Mouse (Mus musculus) CH12.LX (cell line): Measurements from ENCODE around the gene Dctn1. TPM values are rescaled to one million over a fixed set of nuclear protein-coding genes. Genes with fewer than 3 reads are reported as not detected.

Source experiments
- DNase-seq: peaks from one replicate; pipeline ENCODE4 v3.0.0-alpha.2; 2013; ENCODE audit errors: extremely low read depth
- H3K27ac ChIP-seq: 2 replicates; pipeline ENCODE4 v1.5.1; 2012; ENCODE audit warnings: low read depth, mild to moderate bottlenecking, control low read depth, moderate library complexity; ENCODE audit not compliant: insufficient read depth
- H3K27me3 ChIP-seq: replicated peaks from 2 replicates; pipeline ENCODE3; 2012; ENCODE audit warnings: inconsistent platforms
- H3K36me3 ChIP-seq, 2 experiments: replicated peaks in 1 of 2; 2 replicates each; pipeline versions ENCODE3 to v1.6.1; 2012; ENCODE audit warnings: inconsistent platforms in 1 of 2, low read length in 1 of 2, mild to moderate bottlenecking in 1 of 2, mixed read lengths in 1 of 2, moderate library complexity in 1 of 2; ENCODE audit not compliant: control insufficient read depth in 1 of 2, insufficient read depth in 1 of 2
- H3K4me1 ChIP-seq, 2 experiments: 2 replicates each; pipeline ENCODE4 v1.6.1; 2012; ENCODE audit warnings: inconsistent platforms in 1 of 2, moderate library complexity in 1 of 2; ENCODE audit not compliant: insufficient read depth in 2 of 2, control insufficient read depth in 1 of 2
- H3K4me2 ChIP-seq: 2 replicates; pipeline ENCODE4 v1.6.1; 2012; ENCODE audit warnings: low read depth, mild to moderate bottlenecking, control low read depth; ENCODE audit not compliant: poor library complexity, insufficient read depth, severe bottlenecking
- H3K4me3 ChIP-seq, 3 experiments: fragments of 150-350 bp in 1 of 3; sonication (generic) in 1 of 3; replicated peaks in 1 of 3; 2 replicates each; pipeline versions ENCODE3 to v1.5.1; 2011 to 2012; ENCODE audit warnings: low read depth in 2 of 3, low read length in 2 of 3, mild to moderate bottlenecking in 2 of 3, moderate library complexity in 2 of 3, control low read depth in 1 of 3, improper control_type of control experiment in 1 of 3, inconsistent platforms in 1 of 3, mixed read lengths in 1 of 3; ENCODE audit not compliant: poor library complexity in 1 of 3
- H3K79me2 ChIP-seq: replicated peaks from 2 replicates; pipeline ENCODE4 v1.6.1; 2012; ENCODE audit warnings: mild to moderate bottlenecking, moderate library complexity; ENCODE audit not compliant: control insufficient read depth, poor library complexity, insufficient read depth, severe bottlenecking; ENCODE audit errors: extremely low read depth
- H3K9ac ChIP-seq: 2 replicates; pipeline ENCODE4 v1.6.1; 2012; ENCODE audit warnings: low read depth, mild to moderate bottlenecking, control low read depth, moderate library complexity; ENCODE audit not compliant: insufficient read depth
- H3K9me3 ChIP-seq: replicated peaks from 2 replicates; pipeline ENCODE3; 2012; ENCODE audit warnings: low read length, inconsistent platforms, mixed read lengths
- BHLHE40 ChIP-seq: IDR thresholded peaks from 2 replicates; pipeline ENCODE4 v1.6.1; 2011; ENCODE audit warnings: mild to moderate bottlenecking, low read depth, low read length, improper control_type of control experiment
- CTCF ChIP-seq, 2 experiments: IDR thresholded peaks in 1 of 2; conservative IDR thresholded peaks in 1 of 2; 2 replicates each; pipeline ENCODE4 v1.5.1; 2011 to 2012; ENCODE audit warnings: low read depth in 2 of 2, low read length in 2 of 2, improper control_type of control experiment in 1 of 2, inconsistent platforms in 1 of 2, mild to moderate bottlenecking in 1 of 2, moderate library complexity in 1 of 2
- E2F4 ChIP-seq: IDR thresholded peaks from 2 replicates; pipeline ENCODE4 v1.6.1; 2011; ENCODE audit warnings: low read depth, low read length, improper control_type of control experiment; ENCODE audit not compliant: insufficient replicate concordance
- ELF1 ChIP-seq: IDR thresholded peaks from 2 replicates; pipeline ENCODE4 v1.6.1; 2014; ENCODE audit warnings: low read depth, mild to moderate bottlenecking, inconsistent platforms, low read length, improper control_type of control experiment
- EP300 ChIP-seq: IDR thresholded peaks from 2 replicates; pipeline ENCODE4 v1.6.1; 2011; ENCODE audit warnings: low read length, improper control_type of control experiment
- IRF4 ChIP-seq: IDR thresholded peaks from 2 replicates; pipeline ENCODE4 v1.6.1; 2014; ENCODE audit warnings: low read depth, mild to moderate bottlenecking, inconsistent platforms, low read length, improper control_type of control experiment
- MAX ChIP-seq: IDR thresholded peaks from 2 replicates; pipeline ENCODE4 v1.6.1; 2011; ENCODE audit warnings: low read length, improper control_type of control experiment
- MAZ ChIP-seq: IDR thresholded peaks from 2 replicates; pipeline ENCODE4 v1.6.1; 2012; ENCODE audit warnings: low read depth, mild to moderate bottlenecking, inconsistent platforms, low read length, improper control_type of control experiment, moderate library complexity
- MYC ChIP-seq: IDR thresholded peaks from 2 replicates; pipeline ENCODE4 v1.6.1; 2011; ENCODE audit warnings: low read depth, mild to moderate bottlenecking, improper control_type of control experiment, low read length
- PAX5 ChIP-seq: IDR thresholded peaks from 2 replicates; pipeline ENCODE4 v1.6.1; 2012; ENCODE audit warnings: low read length, inconsistent platforms, mixed read lengths
- POLR2A ChIP-seq: IDR thresholded peaks from 2 replicates; pipeline ENCODE4 v1.6.1; 2011; ENCODE audit warnings: low read depth, mild to moderate bottlenecking, improper control_type of control experiment, low read length
- POLR2AphosphoS2 ChIP-seq: IDR thresholded peaks from 2 replicates; pipeline ENCODE4 v1.6.1; 2011; ENCODE audit warnings: low read depth, low read length, improper control_type of control experiment
- RAD21 ChIP-seq: IDR thresholded peaks from 2 replicates; pipeline ENCODE4 v1.6.1; 2011; ENCODE audit warnings: low read depth, mild to moderate bottlenecking, low read length, improper control_type of control experiment, moderate library complexity
- SMC3 ChIP-seq: IDR thresholded peaks from 2 replicates; pipeline ENCODE4 v1.6.1; 2011; ENCODE audit warnings: low read depth, low read length, improper control_type of control experiment
- TBP ChIP-seq: conservative IDR thresholded peaks from 2 replicates; pipeline ENCODE4 v1.6.1; 2011; ENCODE audit warnings: low read depth, low read length, improper control_type of control experiment
- ZC3H11A ChIP-seq: IDR thresholded peaks from 2 replicates; pipeline ENCODE4 v1.6.1; 2012; ENCODE audit warnings: low read depth, mild to moderate bottlenecking, inconsistent platforms, low read length, improper control_type of control experiment
- dilution Hi-C: fragments of 300-500 bp; cut with MboI; formaldehyde crosslinking; loops from 2 replicates; pipeline ENCODE4 v1.14.3; 2020; ENCODE audit warnings: low sequenced_read_pairs; ENCODE audit not compliant: extremely low pct_unique_long_range_greater_than_20kb, extremely low pct_ligation_motif_present
- in situ Hi-C: fragments of 300-500 bp; cut with MboI; formaldehyde crosslinking; loops from 3 replicates; pipeline ENCODE4 v1.14.3; 2019; ENCODE audit warnings: low sequenced_read_pairs, low pct_ligation_motif_present, low pct_unique_long_range_greater_than_20kb, mixed read lengths
- polyA plus RNA-seq: library from polyadenylated mRNA; unstranded; fragments of >175 nt; gene quantifications from 2 replicates; pipeline ENCODE4 v1.2.1, GENCODE M21; 2012; ENCODE audit warnings: low read depth; ENCODE audit not compliant: insufficient read length
- total RNA-seq, 2 experiments: library from RNA; depleted of rRNA; stranded (reverse); fragments of 300-350 nt in 1 of 2; fragments of >200 nt in 1 of 2; gene quantifications; 2 replicates each; pipeline ENCODE4 v1.2.3; 2012 to 2014

Dctn1 gene
- total and polyA plus RNA-seq, 3 experiments = 12.8 to 36.4 (median 19.8) TPM

GRCm38 (mm10) chr6:83162701-83163100 lies 3.0 kb upstream of the Dctn1 start:
- TF ChIP-seq RAD21 (peak; percentile 66), IRF4 (peak; percentile 48; the same call in 1 of the 2 replicates), SMC3 (peak; percentile 55), MAX (no peak), CTCF (conservative IDR thresholded peaks at IDR 0.05 in 1 of 2, IDR thresholded peaks at IDR 0.05 in 1 of 2; ENCODE audit: low read depth in 2 of 2, low read length in 2 of 2) (peak; percentile 70 to 84)
- Histone ChIP-seq H3K27me3 (peaks cover 5% of the 10 kb centered on the region), H3K4me2 (peak overlapping the region; percentile 37; the same call in 1 of the 2 replicates), H3K27ac (no peak overlapping the region), H3K4me1 (peaks cover 0 to 24% of the 10 kb centered on the region in 2 experiments; a peak in 2 of 4 replicates), H3K36me3 (no peaks in the 10 kb centered on the region), H3K4me3 (no peak overlapping the region), H3K9me3 (no peaks in the 10 kb centered on the region), H3K9ac (no peak overlapping the region), H3K79me2 (no peaks in the 10 kb centered on the region; the same call in none of the 2 replicates)
- in situ Hi-C loops = no loop called here
- dilution Hi-C loops = no loop called here
- DNase-seq = peak; percentile 72

DNA sequence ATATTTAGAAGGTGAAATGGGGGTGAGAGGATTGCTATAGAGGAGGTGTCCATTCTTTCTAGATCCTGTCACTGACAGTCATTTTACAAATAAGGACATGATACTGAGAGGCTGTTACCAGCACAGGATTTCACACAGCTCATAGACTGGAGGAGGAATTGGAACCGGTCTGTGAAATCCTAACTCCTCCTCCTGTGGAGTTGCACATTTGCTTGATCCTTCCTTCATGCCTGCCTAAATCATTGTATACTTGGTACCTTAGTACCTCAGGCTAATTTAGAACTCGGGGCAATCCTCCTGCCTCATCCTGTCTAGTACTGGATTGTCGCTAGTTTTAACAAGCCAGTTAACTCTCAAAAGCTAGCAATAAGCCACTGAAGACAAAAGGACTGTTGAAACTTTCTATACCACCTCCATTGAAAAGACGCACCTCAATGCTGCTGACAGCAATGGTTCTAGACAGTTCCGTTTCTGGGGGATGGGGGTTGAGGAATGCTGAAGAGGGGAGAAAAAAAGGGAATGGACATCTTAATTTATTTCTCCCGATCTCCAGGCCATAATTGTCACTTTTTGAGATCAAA lies 604 bp upstream of the Dctn1 start:
- H3K4me2 ChIP-seq = peak overlapping the region; percentile 72
- no peaks in the 10 kb centered on the region; the same call in none of the 2 replicates for H3K79me2 ChIP-seq
- TF ChIP-seq EP300 (no peak), E2F4 (no peak), PAX5 (no peak), CTCF (conservative IDR thresholded peaks at IDR 0.05 in 1 of 2, IDR thresholded peaks at IDR 0.05 in 1 of 2; ENCODE audit: low read depth in 2 of 2, low read length in 2 of 2) (peak in 1 of 2 experiments; percentile 48; a peak in 2 of 4 replicates), TBP (0 out of 2 replicates have a peak, but pooled peaks have one; percentile 36)
- peaks cover 0 to 22% of the 10 kb centered on the region in 2 experiments; a peak in 2 of 4 replicates for H3K4me1 ChIP-seq
- H3K9me3 ChIP-seq = no peaks in the 10 kb centered on the region
- dilution Hi-C loops (no loop called here), in situ Hi-C loops (loop anchor here (5.0 kb wide), 1 partner anchor 42 kb away; no protein-coding TSS in a partner anchor)
- no peak overlapping the region for H3K27ac ChIP-seq
- H3K36me3 ChIP-seq = peaks cover 0 to 7% of the 10 kb centered on the region in 2 experiments
- peak overlapping the region; percentile 53 to 85 (median 72) for H3K4me3 ChIP-seq
- H3K9ac ChIP-seq = peak overlapping the region; percentile 83
- DNase-seq = no peak
- H3K27me3 ChIP-seq = peaks cover 5% of the 10 kb centered on the region

- peak overlapping the region; percentile 75 to 91 (median 85) for H3K4me3 ChIP-seq
- peaks cover 2% of the 10 kb centered on the region for H3K27me3 ChIP-seq
- H3K27ac ChIP-seq = no peak overlapping the region
- in situ Hi-C loops (loop anchor here (5.0 kb wide), 1 partner anchor 41 kb away; no protein-coding TSS in a partner anchor), dilution Hi-C loops (no loop called here)
- DNase-seq = peak; percentile 27
- TF ChIP-seq MAZ = no peak
- no peak for TF ChIP-seq POLR2A
- TF ChIP-seq POLR2AphosphoS2 = no peak
- no peak for TF ChIP-seq MYC
- no peak for TF ChIP-seq ZC3H11A
- no peak for TF ChIP-seq MAX
- TF ChIP-seq SMC3 = no peak
- no peak for TF ChIP-seq BHLHE40
- no peak for TF ChIP-seq ELF1
- H3K4me1 ChIP-seq = peaks cover 5 to 22% of the 10 kb centered on the region in 2 experiments; a peak in 3 of 4 replicates
- peaks cover 0 to 11% of the 10 kb centered on the region in 2 experiments for H3K36me3 ChIP-seq
- H3K79me2 ChIP-seq = no peaks in the 10 kb centered on the region; the same call in none of the 2 replicates
- peak overlapping the region; percentile 93 for H3K4me2 ChIP-seq
- peak overlapping the region; percentile 91 for H3K9ac ChIP-seq
- H3K9me3 ChIP-seq = no peaks in the 10 kb centered on the region
Observed at GRCm38 (mm10) chr6:83166243-83166630, 517 bp downstream of the Dctn1 start.
